Mouse (Mus musculus) liver, embryonic 15.5 days (tissue): ENCODE measurements around the gene Shprh. TPM values are rescaled to one million over a fixed set of nuclear protein-coding genes. Genes with fewer than 3 reads are reported as not detected.
"Not testable (repeated sequence)": the region's sequence is repeated elsewhere in the genome, so short reads cannot be mapped to it uniquely, and the experiment has no call there.

Experiments
- ATAC-seq: fragments of 200-750 bp; cut with Nextera tagmentation; 2 replicates; pipeline ENCODE4 v1.8.0; 2017; ENCODE audit warnings: moderate number of reproducible peaks, mild to moderate bottlenecking, moderate library complexity; ENCODE audit not compliant: insufficient read depth
- H3K27ac ChIP-seq: fragments of 300-500 bp; sonication (generic); replicated peaks from 2 replicates; pipeline ENCODE4 v1.5.1; 2015; ENCODE audit warnings: mild to moderate bottlenecking, inconsistent platforms
- H3K27me3 ChIP-seq: fragments of 300-500 bp; sonication (generic); 2 replicates; pipeline ENCODE4 v1.6.1; 2015; ENCODE audit warnings: mild to moderate bottlenecking, inconsistent platforms
- H3K36me3 ChIP-seq: fragments of 300-500 bp; sonication (generic); replicated peaks from 2 replicates; pipeline ENCODE4 v1.6.1; 2015; ENCODE audit warnings: moderate library complexity, mild to moderate bottlenecking, inconsistent platforms
- H3K4me1 ChIP-seq: fragments of 300-500 bp; sonication (generic); replicated peaks from 2 replicates; pipeline ENCODE4 v1.6.1; 2015; ENCODE audit warnings: inconsistent platforms
- H3K4me2 ChIP-seq: fragments of 300-500 bp; sonication (generic); 2 replicates; pipeline ENCODE4 v1.6.1; 2015; ENCODE audit warnings: moderate library complexity, mild to moderate bottlenecking, inconsistent platforms
- H3K4me3 ChIP-seq: fragments of 300-500 bp; sonication (generic); replicated peaks from 2 replicates; pipeline ENCODE4 v1.5.1; 2015; ENCODE audit warnings: mild to moderate bottlenecking, inconsistent platforms
- H3K9ac ChIP-seq: fragments of 300-500 bp; sonication (generic); 2 replicates; pipeline ENCODE4 v1.6.1; 2015; ENCODE audit warnings: moderate library complexity, mild to moderate bottlenecking, inconsistent platforms
- H3K9me3 ChIP-seq: fragments of 300-500 bp; sonication (generic); replicated peaks from 2 replicates; pipeline ENCODE4 v1.6.1; 2016; ENCODE audit warnings: inconsistent platforms
- WGBS: fragments of 180-500 bp; shearing (Covaris S2); methylation state at CpG from one replicate; pipeline ENCODE4 v1.1.7; 2015; ENCODE audit warnings: mixed read lengths; ENCODE audit not compliant: insufficient replicate concordance; 5-methylcytosine and 5-hydroxymethylcytosine counted together
- polyA plus RNA-seq: library from polyadenylated mRNA; unstranded; fragments of >200 nt; fragmentation: Nextera tagmentation; extraction: Ambion mirVana; gene quantifications from 2 replicates; pipeline ENCODE4 v1.2.1, GENCODE M21; 2015

The Shprh gene
- polyA plus RNA-seq, 1 experiment from 2014 or later, result 3.7 TPM

DNA sequence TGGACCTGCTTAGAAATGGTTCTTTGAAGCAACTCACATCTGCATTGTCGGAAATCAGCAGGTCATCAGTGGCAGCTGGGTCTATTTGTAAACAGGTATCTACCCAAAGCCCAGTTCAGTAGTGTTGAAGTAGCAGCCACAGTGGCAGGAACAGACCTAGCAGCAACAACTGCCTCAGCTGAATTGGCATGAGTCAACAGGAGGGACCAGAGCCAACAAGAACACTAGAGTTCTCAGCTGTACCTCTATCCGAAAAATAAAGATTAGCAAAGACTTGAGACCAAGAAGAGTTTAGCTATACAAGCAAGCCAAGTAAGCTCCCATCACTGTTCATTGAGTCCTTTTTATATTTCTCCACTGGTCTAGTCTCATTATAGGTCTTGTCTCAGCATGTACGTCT is 99.0 kb downstream of the Shprh start:
- Histone ChIP-seq H3K9me3 (no peaks in the 10 kb centered on the region), H3K27ac (no peak overlapping the region), H3K9ac (no peak overlapping the region), H3K4me3 (no peak overlapping the region), H3K27me3 (no peaks in the 10 kb centered on the region), H3K4me1 (no peaks in the 10 kb centered on the region), H3K36me3 (no peaks in the 10 kb centered on the region), H3K4me2 (no peak overlapping the region)
- ATAC-seq, result no peak
- WGBS, result 62% methylated on average over 3 of the region's 3 CpGs

DNA sequence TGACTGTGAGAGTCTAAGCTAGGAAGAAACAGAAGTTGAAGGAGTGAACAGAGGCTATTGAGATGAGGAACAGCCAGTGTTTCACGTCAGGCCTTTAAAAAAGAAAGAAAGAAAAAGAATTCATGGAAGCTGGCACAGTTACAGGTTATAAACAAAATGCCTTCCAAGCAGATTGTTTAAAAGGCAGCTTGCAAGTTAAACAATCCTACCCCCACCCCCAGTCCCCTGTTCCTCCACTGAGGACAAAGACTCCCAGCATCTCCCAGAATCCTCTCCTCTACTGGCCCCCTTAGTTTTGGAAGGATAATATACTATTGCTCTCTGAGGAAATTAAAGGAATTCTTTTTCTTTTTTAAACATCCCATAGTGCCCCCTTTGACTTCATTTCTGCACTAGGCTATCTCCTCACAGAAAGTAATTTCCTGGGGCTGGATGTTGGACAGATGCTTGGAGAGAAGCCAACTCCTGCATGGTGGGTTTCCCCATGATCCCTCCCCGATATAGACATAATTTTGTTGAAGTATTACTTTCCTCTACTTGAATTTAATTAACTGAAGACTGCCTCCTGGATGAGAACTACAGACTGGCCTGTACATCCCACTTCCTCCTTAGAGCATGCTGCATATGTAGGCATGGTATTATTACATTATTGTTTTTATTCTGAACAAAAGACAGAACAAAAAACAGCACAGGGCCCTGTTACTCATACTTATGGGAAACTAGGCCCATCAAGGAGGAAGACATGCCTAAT is 101.2 kb downstream of the Shprh start:
- H3K9me3 ChIP-seq, result no peaks in the 10 kb centered on the region
- ATAC-seq, result no peak
- no peaks in the 10 kb centered on the region for H3K27me3 ChIP-seq
- no peak overlapping the region for H3K4me2 ChIP-seq
- no peaks in the 10 kb centered on the region for H3K36me3 ChIP-seq
- no peak overlapping the region for H3K9ac ChIP-seq
- H3K4me1 ChIP-seq, result no peaks in the 10 kb centered on the region
- no peak overlapping the region for H3K27ac ChIP-seq
- 58% methylated on average over 2 of the region's 2 CpGs for WGBS
- no peak overlapping the region for H3K4me3 ChIP-seq

- not testable (repeated sequence) for H3K9ac ChIP-seq, H3K4me3 ChIP-seq, H3K27ac ChIP-seq, H3K4me1 ChIP-seq, ATAC-seq, H3K36me3 ChIP-seq, H3K27me3 ChIP-seq, H3K9me3 ChIP-seq, H3K4me2 ChIP-seq
- 66% methylated on average over 4 of the region's 4 CpGs for WGBS
These were observed 104.4 kb downstream of the Shprh start for GRCm38 (mm10) chr10:11253581-11253980.

GRCm38 (mm10) chr10:11260119-11260518 is 110.9 kb downstream of the Shprh start:
- Histone ChIP-seq H3K4me1 (no peaks in the 10 kb centered on the region), H3K27me3 (no peaks in the 10 kb centered on the region), H3K36me3 (no peaks in the 10 kb centered on the region), H3K9ac (no peak overlapping the region), H3K27ac (no peak overlapping the region), H3K4me3 (no peak overlapping the region), H3K4me2 (no peak overlapping the region), H3K9me3 (no peaks in the 10 kb centered on the region)
- no peak for ATAC-seq

DNA sequence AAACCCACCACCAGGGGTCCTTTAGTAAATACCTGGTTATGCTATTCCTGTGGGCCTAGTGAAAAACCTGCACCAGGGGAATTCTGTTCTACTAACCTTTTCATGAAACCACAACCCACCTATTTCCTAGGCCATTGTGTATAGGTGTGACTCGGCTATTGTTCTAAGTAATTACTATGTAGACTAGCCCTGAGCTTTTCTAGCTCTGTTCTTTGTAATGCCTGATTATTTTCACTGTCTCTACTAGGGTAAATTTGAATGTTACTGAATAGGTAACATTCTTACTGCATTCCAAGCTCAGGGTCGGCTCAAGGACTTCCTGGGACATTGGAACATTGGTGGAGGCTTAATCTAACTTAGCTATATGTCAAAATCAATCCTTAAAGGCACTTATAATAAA is 113.1 kb downstream of the Shprh start:
- not testable (repeated sequence) for H3K9ac ChIP-seq, H3K27ac ChIP-seq, H3K4me2 ChIP-seq, H3K36me3 ChIP-seq, H3K4me1 ChIP-seq, H3K4me3 ChIP-seq, H3K27me3 ChIP-seq, ATAC-seq, H3K9me3 ChIP-seq
- WGBS, result 65% methylated on average over 2 of the region's 2 CpGs

DNA sequence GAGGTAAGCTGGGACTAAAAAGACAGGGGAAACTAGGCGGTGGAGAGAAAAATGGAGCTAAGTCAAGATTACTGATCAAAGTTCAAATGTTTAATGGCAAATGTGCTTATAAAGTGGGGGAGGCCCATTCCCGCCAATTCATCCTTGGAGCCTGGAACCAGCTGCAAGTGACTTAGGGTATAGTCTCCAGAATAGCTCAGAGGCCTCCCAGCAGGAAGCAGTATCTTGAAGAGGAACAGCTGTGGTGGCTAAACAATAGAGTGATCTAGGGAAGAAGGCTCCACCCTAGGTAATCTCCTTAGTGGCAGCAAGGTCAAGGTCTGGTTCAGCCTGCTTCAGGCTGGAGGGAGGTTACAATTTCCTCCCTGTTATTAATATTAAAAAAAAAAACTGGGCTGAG is 114.6 kb downstream of the Shprh start:
- H3K27ac ChIP-seq, H3K4me1 ChIP-seq, H3K9ac ChIP-seq, H3K4me2 ChIP-seq, H3K36me3 ChIP-seq, H3K4me3 ChIP-seq, H3K27me3 ChIP-seq, H3K9me3 ChIP-seq, ATAC-seq: not testable (repeated sequence)
- 68% methylated on average over 2 of the region's 2 CpGs for WGBS

Other genes with a start within 250 kb of the Shprh start
- not detected in 2 replicates for gene Grm1, start 67.1 kb upstream of the Shprh start, polyA plus RNA-seq
- gene Fbxo30, start 131.9 kb downstream of the Shprh start, polyA plus RNA-seq, result 59.4 and 63.5 TPM in 2 replicates
- 0.02 TPM in 1 of 2 replicates, not detected in the other for gene Epm2a, start 194.0 kb downstream of the Shprh start, polyA plus RNA-seq